Mouse (Mus musculus): Measurements from ENCODE around the gene Celsr1. TPM values are rescaled to one million over a fixed set of nuclear protein-coding genes. Genes with fewer than 3 reads are reported as not detected.

Gene Celsr1
- polyA plus RNA-seq, 1 experiment from 2014 or later = 2.0 TPM

GRCm38 (mm10) chr15:86074171-86074937, 40.8 kb upstream of the Celsr1 start:
- H3K4me1 ChIP-seq (replicated peaks; ENCODE audit: control insufficient read depth, insufficient read depth) = no peaks in the 10 kb centered on the region
- H3K27me3 ChIP-seq (ENCODE audit: control insufficient read depth, insufficient read depth, low read length) = no peaks in the 10 kb centered on the region
- peak overlapping the region; percentile 70; the same call in 1 of the 2 replicates for H3K27ac ChIP-seq (replicated peaks)
- no peak overlapping the region for H3K4me2 ChIP-seq (replicated peaks; ENCODE audit: low read depth)
- H3K36me3 ChIP-seq (ENCODE audit: control insufficient read depth, insufficient read depth, low read length) = no peaks in the 10 kb centered on the region
- peak; percentile 79 for DNase-seq (ENCODE audit: low spot score)
- H3K9me3 ChIP-seq (ENCODE audit: control insufficient read depth, low read length) = no peaks in the 10 kb centered on the region
- peak overlapping the region; percentile 6; the same call in 1 of the 2 replicates for H3K4me3 ChIP-seq (ENCODE audit: low read depth, low read length)
- TF ChIP-seq EP300 (optimal IDR thresholded peaks at IDR 0.05) = no peak
- no peak for TF ChIP-seq CTCF (IDR thresholded peaks at IDR 0.05; ENCODE audit: low read depth)
- ATAC-seq (ENCODE audit: low FRiP score, low TSS enrichment) = peak; percentile 56
- WGBS = 56% methylated on average over 16 of the region's 16 CpGs
- no peak overlapping the region for H3K9ac ChIP-seq (ENCODE audit: low read length)

DNA sequence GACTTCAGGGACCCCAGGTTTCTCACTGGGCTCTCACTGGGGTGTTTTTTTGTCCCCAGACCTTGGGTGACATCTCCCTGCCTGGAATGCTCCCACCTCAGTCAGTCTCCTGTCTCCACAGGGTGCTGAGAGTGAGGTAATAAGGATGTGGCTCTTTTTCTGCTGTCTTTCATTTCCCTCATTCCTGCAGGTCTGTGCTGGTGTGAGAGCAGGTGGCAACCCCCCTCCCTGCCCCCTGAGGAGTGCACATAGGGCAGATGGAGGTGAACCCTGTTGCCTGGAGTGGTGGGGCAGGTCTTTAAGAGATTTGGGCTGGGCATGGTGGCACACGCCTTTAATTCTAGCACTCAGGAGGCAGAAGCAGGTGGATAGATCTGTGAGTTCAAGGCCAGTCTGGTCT, 37.6 kb upstream of the Celsr1 start:
- H3K4me1 ChIP-seq (replicated peaks; ENCODE audit: control insufficient read depth, insufficient read depth) = peaks cover 9% of the 10 kb centered on the region
- no peak overlapping the region for H3K27ac ChIP-seq (replicated peaks)
- no peak for TF ChIP-seq CTCF (IDR thresholded peaks at IDR 0.05; ENCODE audit: low read depth)
- TF ChIP-seq EP300 (optimal IDR thresholded peaks at IDR 0.05) = no peak
- whole genome bisulfite sequencing = 48% methylated on average over 1 of the region's 1 CpGs
- H3K36me3 ChIP-seq (ENCODE audit: control insufficient read depth, insufficient read depth, low read length) = no peaks in the 10 kb centered on the region
- no peaks in the 10 kb centered on the region for H3K9me3 ChIP-seq (ENCODE audit: control insufficient read depth, low read length)
- H3K9ac ChIP-seq (ENCODE audit: low read length) = no peak overlapping the region
- ATAC-seq (ENCODE audit: low FRiP score, low TSS enrichment) = no peak
- H3K4me3 ChIP-seq (ENCODE audit: low read depth, low read length) = no peak overlapping the region
- H3K27me3 ChIP-seq (ENCODE audit: control insufficient read depth, insufficient read depth, low read length) = no peaks in the 10 kb centered on the region
- no peak for DNase-seq (ENCODE audit: low spot score)
- H3K4me2 ChIP-seq (replicated peaks; ENCODE audit: low read depth) = no peak overlapping the region

DNA sequence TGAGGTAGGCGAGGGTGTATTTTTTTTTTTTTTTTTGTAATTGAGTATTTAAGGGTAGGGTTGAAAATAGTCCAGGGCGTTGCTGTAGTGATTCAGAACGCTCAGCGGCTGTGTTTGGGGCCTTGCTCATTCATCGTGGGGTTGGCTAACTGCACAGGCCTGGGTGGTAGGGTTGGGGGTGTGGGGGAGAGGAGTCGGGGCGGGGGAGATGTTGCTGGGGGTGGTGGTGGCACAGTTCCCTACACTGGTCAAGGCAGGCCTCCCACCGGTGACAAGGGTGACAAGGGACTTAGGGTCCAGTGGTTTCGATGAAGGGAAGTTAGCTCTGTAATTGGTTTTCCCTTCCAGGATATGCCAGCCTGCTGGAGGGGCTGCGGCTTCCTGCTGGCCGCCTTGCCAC, 36.8 kb upstream of the Celsr1 start:
- no peaks in the 10 kb centered on the region for H3K9me3 ChIP-seq (ENCODE audit: control insufficient read depth, low read length)
- no peak for ATAC-seq (ENCODE audit: low FRiP score, low TSS enrichment)
- H3K27ac ChIP-seq (replicated peaks) = no peak overlapping the region; the same call in 1 of the 2 replicates
- no peak for TF ChIP-seq EP300 (optimal IDR thresholded peaks at IDR 0.05)
- TF ChIP-seq CTCF (IDR thresholded peaks at IDR 0.05; ENCODE audit: low read depth) = no peak
- DNase-seq (ENCODE audit: low spot score) = no peak
- no peak overlapping the region for H3K4me2 ChIP-seq (replicated peaks; ENCODE audit: low read depth)
- peaks cover 9% of the 10 kb centered on the region for H3K4me1 ChIP-seq (replicated peaks; ENCODE audit: control insufficient read depth, insufficient read depth)
- 57% methylated on average over 11 of the region's 11 CpGs for WGBS
- no peaks in the 10 kb centered on the region for H3K36me3 ChIP-seq (ENCODE audit: control insufficient read depth, insufficient read depth, low read length)
- no peak overlapping the region for H3K4me3 ChIP-seq (ENCODE audit: low read depth, low read length)
- no peaks in the 10 kb centered on the region for H3K27me3 ChIP-seq (ENCODE audit: control insufficient read depth, insufficient read depth, low read length)
- no peak overlapping the region for H3K9ac ChIP-seq (ENCODE audit: low read length)

- Histone ChIP-seq H3K4me3 (ENCODE audit: low read depth, low read length) (no peak overlapping the region), H3K27ac (replicated peaks) (no peak overlapping the region), H3K27me3 (ENCODE audit: control insufficient read depth, insufficient read depth, low read length) (no peaks in the 10 kb centered on the region), H3K9me3 (ENCODE audit: control insufficient read depth, low read length) (no peaks in the 10 kb centered on the region), H3K4me1 (replicated peaks; ENCODE audit: control insufficient read depth, insufficient read depth) (peaks cover 9% of the 10 kb centered on the region), H3K9ac (ENCODE audit: low read length) (no peak overlapping the region), H3K4me2 (replicated peaks; ENCODE audit: low read depth) (no peak overlapping the region), H3K36me3 (ENCODE audit: control insufficient read depth, insufficient read depth, low read length) (no peaks in the 10 kb centered on the region)
- ATAC-seq (ENCODE audit: low FRiP score, low TSS enrichment) (no peak), DNase-seq (ENCODE audit: low spot score) (no peak)
- TF ChIP-seq CTCF (IDR thresholded peaks at IDR 0.05; ENCODE audit: low read depth) (no peak), EP300 (optimal IDR thresholded peaks at IDR 0.05) (no peak)
- 83% methylated on average over 10 of the region's 10 CpGs for WGBS
Measured at GRCm38 (mm10) chr15:86069011-86069791, 35.6 kb upstream of the Celsr1 start.

- ATAC-seq (ENCODE audit: low FRiP score, low TSS enrichment) = peak; percentile 11; the same call in 1 of the 2 replicates
- 0 out of 2 replicates have a peak overlapping the region, but pooled peaks have one; percentile 18 for H3K9ac ChIP-seq (ENCODE audit: low read length)
- no peaks in the 10 kb centered on the region for H3K36me3 ChIP-seq (ENCODE audit: control insufficient read depth, insufficient read depth, low read length)
- no peaks in the 10 kb centered on the region for H3K27me3 ChIP-seq (ENCODE audit: control insufficient read depth, insufficient read depth, low read length)
- no peak overlapping the region for H3K4me3 ChIP-seq (ENCODE audit: low read depth, low read length)
- TF ChIP-seq CTCF (IDR thresholded peaks at IDR 0.05; ENCODE audit: low read depth) (no peak), EP300 (optimal IDR thresholded peaks at IDR 0.05) (no peak)
- H3K4me2 ChIP-seq (replicated peaks; ENCODE audit: low read depth) = no peak overlapping the region
- peaks cover 9% of the 10 kb centered on the region for H3K4me1 ChIP-seq (replicated peaks; ENCODE audit: control insufficient read depth, insufficient read depth)
- H3K27ac ChIP-seq (replicated peaks) = peak overlapping the region; percentile 74
- 60% methylated on average over 4 of the region's 4 CpGs for WGBS
- no peak for DNase-seq (ENCODE audit: low spot score)
- no peaks in the 10 kb centered on the region for H3K9me3 ChIP-seq (ENCODE audit: control insufficient read depth, low read length)
Measured at GRCm38 (mm10) chr15:86067941-86068495, 34.4 kb upstream of the Celsr1 start.

Data from stomach, postnatal 0 days (tissue).